Mouse (Mus musculus): ENCODE results near the gene Ercc6l2.

GRCm38 (mm10) chr13:63900679-63901302 is 85.8 kb downstream of the Ercc6l2 start:
- TF ChIP-seq POLR2A (IDR thresholded peaks at IDR 0.05; ENCODE audit: extremely low read depth, insufficient read depth, low read length) (no peak), CTCF (IDR thresholded peaks at IDR 0.05; ENCODE audit: extremely low read depth, insufficient read depth, low read length) (no peak)
